Mouse (Mus musculus): ENCODE results near the gene Gnpat. TPM values are rescaled to one million over a fixed set of nuclear protein-coding genes. Genes with fewer than 3 reads are reported as not detected.
"Not testable (repeated sequence)": the region's sequence is repeated elsewhere in the genome, so short reads cannot be mapped to it uniquely, and the experiment has no call there.

Gene Gnpat
- polyA plus RNA-seq, 1 experiment from 2014 or later: 156 TPM

DNA sequence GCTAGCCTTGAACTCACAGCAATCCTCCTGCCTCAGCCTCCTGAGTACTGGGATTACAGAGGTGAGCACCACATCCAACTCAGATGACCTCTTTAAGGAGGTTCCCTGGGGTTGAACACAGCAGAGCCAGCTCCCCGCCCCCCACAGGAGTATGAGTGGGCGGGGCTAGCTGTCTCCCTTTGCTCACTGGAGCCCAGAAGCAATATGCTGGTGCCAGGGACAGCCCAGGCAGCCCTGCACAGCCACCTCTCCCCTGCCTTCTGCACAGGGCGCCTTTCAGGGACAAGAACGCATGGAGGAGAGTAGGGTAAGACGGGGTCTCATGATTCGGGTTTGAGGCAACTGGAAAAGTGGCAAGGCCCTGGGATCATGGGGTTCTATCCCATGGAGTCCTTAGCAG is 31.3 kb upstream of the Gnpat start:
- DNase-seq (ENCODE audit: low spot score): no peak
- Histone ChIP-seq H3K27ac (replicated peaks) (no peak overlapping the region), H3K4me3 (no peak overlapping the region), H3K27me3 (ENCODE audit: low read depth, poor library complexity, severe bottlenecking) (peaks cover 19% of the 10 kb centered on the region), H3K9me3 (replicated peaks) (no peaks in the 10 kb centered on the region), H3K4me1 (peaks cover 12% of the 10 kb centered on the region), H3K36me3 (no peaks in the 10 kb centered on the region)
- 81% methylated on average over 6 of the region's 6 CpGs for WGBS

DNA sequence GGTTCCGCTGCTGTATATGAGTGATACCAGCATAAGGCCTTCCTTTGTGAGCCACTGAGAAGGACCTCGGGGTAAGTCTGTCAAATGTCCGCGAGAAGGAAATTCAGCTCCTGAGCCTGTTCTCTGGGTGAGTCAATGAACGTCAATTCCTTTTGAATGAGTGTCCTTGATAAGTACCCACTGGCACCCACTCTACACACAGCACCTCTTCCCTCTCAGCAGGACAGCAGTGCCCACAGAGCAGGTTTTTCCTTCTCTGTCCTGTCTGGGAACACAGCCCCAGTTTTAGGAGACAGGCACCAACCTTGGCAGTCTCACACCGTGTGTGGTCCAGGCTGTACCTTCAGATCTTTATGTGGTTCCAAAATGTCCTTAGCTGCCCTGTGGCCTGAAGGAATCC is 30.9 kb upstream of the Gnpat start:
- Histone ChIP-seq H3K27me3 (ENCODE audit: low read depth, poor library complexity, severe bottlenecking) (peaks cover 14% of the 10 kb centered on the region), H3K9me3 (replicated peaks) (no peaks in the 10 kb centered on the region), H3K27ac (replicated peaks) (no peak overlapping the region), H3K36me3 (no peaks in the 10 kb centered on the region), H3K4me3 (no peak overlapping the region), H3K4me1 (peaks cover 8% of the 10 kb centered on the region)
- DNase-seq (ENCODE audit: low spot score): no peak
- WGBS: 86% methylated on average over 6 of the region's 6 CpGs

DNA sequence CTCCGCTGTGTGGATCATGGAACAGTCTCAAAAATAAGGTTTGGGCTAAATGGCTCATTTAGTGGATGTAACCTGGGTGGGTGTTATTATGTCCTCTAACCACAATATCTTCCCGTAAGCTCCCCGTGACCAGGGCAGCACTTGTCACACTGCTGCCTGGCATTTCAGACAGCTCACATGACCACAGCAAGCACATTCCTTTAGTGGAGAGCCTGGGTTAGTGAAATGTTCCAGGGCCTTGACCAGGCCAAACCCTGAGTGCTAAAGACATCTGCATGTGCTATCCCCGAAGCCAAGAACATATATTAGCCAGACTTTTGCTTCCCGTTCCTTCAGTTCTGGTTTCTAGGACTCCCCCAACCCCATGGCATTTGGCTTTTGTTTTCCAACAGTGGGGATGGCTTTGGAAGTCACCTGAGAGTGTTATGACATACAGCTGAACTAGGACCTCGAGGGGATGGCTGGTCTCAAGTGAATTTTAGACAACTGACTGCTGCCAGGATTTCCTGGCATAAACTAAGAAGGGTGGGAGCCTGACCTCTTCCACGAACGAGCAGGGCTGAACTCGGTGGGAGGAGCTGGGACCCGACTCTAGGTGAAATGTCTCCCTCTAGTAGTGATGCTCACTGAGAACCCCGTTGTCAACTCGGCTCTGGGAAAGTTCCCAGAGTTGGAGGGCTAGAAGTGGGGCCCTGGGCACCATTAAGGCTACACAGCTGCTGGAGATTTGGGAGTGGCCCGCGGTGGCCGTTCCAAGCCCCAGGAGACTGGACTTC is 29.2 kb upstream of the Gnpat start:
- H3K4me1 ChIP-seq: 0 out of 2 replicates have a peak, but pooled peaks cover 4% of the 10 kb centered on the region
- H3K27ac ChIP-seq (replicated peaks): no peak overlapping the region
- H3K27me3 ChIP-seq (ENCODE audit: low read depth, poor library complexity, severe bottlenecking): 0 out of 2 replicates have a peak, but pooled peaks cover 5% of the 10 kb centered on the region
- peaks cover 16% of the 10 kb centered on the region for H3K36me3 ChIP-seq
- WGBS: 50% methylated on average over 15 of the region's 15 CpGs
- H3K9me3 ChIP-seq (replicated peaks): no peaks in the 10 kb centered on the region
- no peak overlapping the region for H3K4me3 ChIP-seq
- no peak for DNase-seq (ENCODE audit: low spot score)

DNA sequence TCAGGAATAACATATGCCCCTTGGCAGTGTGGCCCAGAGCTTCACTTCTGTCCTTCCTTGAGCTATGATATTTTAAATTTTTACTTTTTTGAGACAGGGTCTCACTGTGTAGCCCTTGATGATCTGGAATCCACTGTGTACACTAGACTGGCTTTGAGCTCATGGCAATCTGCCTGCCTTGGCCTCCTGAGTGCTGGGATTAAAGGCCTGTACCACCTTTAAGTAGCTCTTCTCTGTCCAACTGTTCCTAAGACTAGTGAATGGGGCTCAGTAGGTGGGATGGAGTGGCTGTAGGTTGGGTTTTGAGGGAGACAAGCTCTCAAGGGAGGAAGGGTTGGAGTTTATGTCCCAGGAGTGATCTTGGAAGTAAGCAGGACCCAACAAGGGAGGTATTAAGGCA is 27.0 kb upstream of the Gnpat start:
- Histone ChIP-seq H3K36me3 (peaks cover 38% of the 10 kb centered on the region), H3K9me3 (replicated peaks) (no peaks in the 10 kb centered on the region), H3K27ac (replicated peaks) (no peak overlapping the region), H3K4me3 (no peak overlapping the region), H3K4me1 (0 out of 2 replicates have a peak, but pooled peaks cover 4% of the 10 kb centered on the region), H3K27me3 (ENCODE audit: low read depth, poor library complexity, severe bottlenecking) (no peaks in the 10 kb centered on the region)
- DNase-seq (ENCODE audit: low spot score): no peak

DNA sequence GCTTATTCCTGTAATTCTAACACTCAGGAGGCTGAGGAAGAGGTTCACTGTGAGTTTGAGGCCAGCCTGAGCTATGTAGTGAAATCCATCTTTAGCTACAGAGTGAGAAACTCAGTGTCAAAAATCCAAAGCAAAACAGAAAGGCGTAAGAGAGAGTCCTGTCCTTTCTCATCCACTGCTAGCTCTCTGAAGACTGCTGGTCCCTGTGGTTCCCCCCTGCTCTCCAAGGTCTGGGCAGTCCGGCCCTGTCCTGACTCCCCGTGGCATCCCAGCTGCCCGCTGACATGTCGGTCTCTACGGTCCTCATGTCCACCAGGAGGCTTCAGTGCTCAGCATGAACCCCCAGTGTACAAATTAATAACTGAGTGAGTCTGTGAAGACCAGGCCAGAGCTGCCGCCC is 26.6 kb upstream of the Gnpat start:
- DNase-seq (ENCODE audit: low spot score): no peak
- Histone ChIP-seq H3K27me3 (ENCODE audit: low read depth, poor library complexity, severe bottlenecking) (no peaks in the 10 kb centered on the region), H3K4me1 (0 out of 2 replicates have a peak, but pooled peaks cover 4% of the 10 kb centered on the region), H3K4me3 (no peak overlapping the region), H3K36me3 (peaks cover 42% of the 10 kb centered on the region), H3K9me3 (replicated peaks) (no peaks in the 10 kb centered on the region), H3K27ac (replicated peaks) (no peak overlapping the region)
- WGBS: 86% methylated on average over 7 of the region's 7 CpGs

DNA sequence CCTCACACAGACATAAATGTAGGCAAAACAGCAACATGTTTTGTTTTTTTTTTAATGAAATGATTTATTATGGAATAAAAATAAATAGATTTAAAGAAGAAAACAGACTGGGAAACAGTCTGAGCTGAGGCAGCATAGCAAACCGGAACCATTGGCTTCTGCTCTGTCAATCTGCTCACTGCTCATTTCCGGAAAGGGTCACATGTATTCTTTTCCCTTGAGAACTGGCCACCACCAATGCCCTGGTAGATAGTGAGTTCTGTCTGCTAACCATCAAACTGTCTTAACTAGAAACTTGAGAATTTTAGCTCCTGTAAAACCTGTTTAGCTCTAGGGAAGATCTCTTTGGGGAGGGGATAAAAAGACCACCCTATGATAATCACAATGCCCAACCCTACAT is 25.9 kb upstream of the Gnpat start:
- no peaks in the 10 kb centered on the region for H3K27me3 ChIP-seq (ENCODE audit: low read depth, poor library complexity, severe bottlenecking)
- WGBS: 88% methylated on average over 2 of the region's 2 CpGs
- no peak for DNase-seq (ENCODE audit: low spot score)
- no peaks in the 10 kb centered on the region for H3K9me3 ChIP-seq (replicated peaks)
- H3K27ac ChIP-seq (replicated peaks): no peak overlapping the region
- H3K36me3 ChIP-seq: peaks cover 49% of the 10 kb centered on the region
- 0 out of 2 replicates have a peak, but pooled peaks cover 4% of the 10 kb centered on the region for H3K4me1 ChIP-seq
- no peak overlapping the region for H3K4me3 ChIP-seq

DNA sequence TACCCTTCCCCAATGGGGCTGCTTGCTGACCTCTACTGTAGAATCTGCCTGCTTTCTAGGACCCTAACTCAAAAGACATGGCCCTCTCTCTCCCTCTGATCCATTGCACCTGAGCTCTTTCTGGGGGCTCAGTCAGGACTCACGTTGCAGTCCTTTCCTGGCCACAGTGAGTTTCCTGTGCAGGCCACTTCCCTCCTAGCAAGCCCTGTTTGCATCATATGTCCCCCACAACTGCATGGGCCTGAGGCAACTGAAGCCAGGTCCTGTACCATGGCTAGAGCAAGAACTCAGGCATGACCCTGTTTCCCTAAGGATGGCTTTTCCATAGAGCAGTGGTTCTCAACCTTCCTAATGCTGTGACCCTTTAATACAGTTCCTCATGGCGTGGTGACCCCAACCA is 24.9 kb upstream of the Gnpat start:
- Histone ChIP-seq H3K27ac (replicated peaks) (no peak overlapping the region), H3K9me3 (replicated peaks) (no peaks in the 10 kb centered on the region), H3K27me3 (ENCODE audit: low read depth, poor library complexity, severe bottlenecking) (no peaks in the 10 kb centered on the region), H3K4me1 (0 out of 2 replicates have a peak, but pooled peaks cover 4% of the 10 kb centered on the region), H3K4me3 (no peak overlapping the region), H3K36me3 (peaks cover 59% of the 10 kb centered on the region)
- 85% methylated on average over 2 of the region's 2 CpGs for WGBS
- DNase-seq (ENCODE audit: low spot score): no peak

DNA sequence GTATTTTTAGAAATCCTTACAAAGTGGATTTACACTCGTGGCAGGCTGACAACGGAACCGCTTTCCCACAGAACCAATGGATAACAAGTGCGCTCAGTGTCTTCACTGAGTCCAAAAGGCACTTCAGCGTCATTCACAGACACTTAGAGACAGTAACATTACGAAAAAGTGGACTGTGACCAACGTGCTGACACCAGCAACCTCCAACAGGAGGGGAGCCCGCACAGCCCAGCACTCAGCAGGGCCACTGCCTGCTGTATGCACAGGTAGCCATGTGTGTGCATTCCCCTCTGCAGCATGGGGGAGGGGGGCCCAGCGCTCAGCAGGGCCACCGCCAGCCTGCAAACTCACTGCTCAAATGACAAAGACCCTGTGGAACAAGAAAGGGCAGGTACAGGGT is 23.5 kb upstream of the Gnpat start:
- Histone ChIP-seq H3K27ac (replicated peaks) (no peak overlapping the region), H3K27me3 (ENCODE audit: low read depth, poor library complexity, severe bottlenecking) (no peaks in the 10 kb centered on the region), H3K4me3 (no peak overlapping the region), H3K9me3 (replicated peaks) (no peaks in the 10 kb centered on the region), H3K4me1 (no peaks in the 10 kb centered on the region), H3K36me3 (peaks cover 73% of the 10 kb centered on the region)
- WGBS: 92% methylated on average over 10 of the region's 10 CpGs
- no peak for DNase-seq (ENCODE audit: low spot score)

DNA sequence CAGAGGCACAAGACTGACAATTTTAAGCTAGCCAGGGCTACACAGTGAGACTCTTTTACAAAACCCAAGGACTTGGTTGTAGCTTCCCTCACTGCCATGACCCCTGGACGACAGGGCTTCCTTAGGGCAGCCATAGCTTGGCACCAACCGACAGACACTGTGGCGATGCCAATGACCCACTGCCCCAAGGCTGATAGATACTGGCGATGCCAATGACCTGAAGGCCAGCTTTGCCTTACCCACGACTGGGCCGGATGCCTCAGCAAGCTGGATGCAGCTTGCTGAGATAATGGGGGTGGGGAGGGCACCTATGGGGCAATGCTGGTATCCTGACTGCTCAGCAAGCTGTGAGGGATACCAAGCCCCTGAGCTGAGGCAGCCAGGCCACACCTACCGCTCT is 21.9 kb upstream of the Gnpat start:
- WGBS: 95% methylated on average over 7 of the region's 7 CpGs
- H3K27ac ChIP-seq (replicated peaks): no peak overlapping the region
- peaks cover 88% of the 10 kb centered on the region for H3K36me3 ChIP-seq

DNA sequence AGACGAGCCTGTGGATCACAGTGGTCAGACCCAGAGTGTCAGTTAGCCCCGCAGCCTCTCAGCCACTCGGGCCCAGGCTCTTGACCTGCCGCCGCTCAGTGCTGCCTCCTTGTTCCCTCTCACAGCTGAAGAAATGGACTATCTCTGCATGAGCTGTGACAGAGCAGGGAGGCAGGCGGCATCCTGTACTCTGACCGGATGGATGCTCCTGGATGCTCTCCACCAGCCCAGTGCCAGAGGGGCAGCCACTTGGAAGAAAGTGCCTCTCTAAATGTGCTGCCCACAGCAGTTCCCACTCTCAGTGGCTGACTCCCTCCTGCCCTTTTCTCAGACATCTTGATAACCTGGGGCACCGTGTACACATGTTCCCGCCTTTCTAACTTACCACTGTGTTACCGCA is 21.1 kb upstream of the Gnpat start:
- 93% methylated on average over 10 of the region's 10 CpGs for WGBS
- Histone ChIP-seq H3K9me3 (replicated peaks) (no peaks in the 10 kb centered on the region), H3K27me3 (ENCODE audit: low read depth, poor library complexity, severe bottlenecking) (no peaks in the 10 kb centered on the region), H3K4me3 (no peak overlapping the region), H3K27ac (replicated peaks) (no peak overlapping the region), H3K36me3 (peaks cover 88% of the 10 kb centered on the region), H3K4me1 (no peaks in the 10 kb centered on the region)
- no peak for DNase-seq (ENCODE audit: low spot score)

More for the DNA sequence above, 21.9 kb upstream of the Gnpat start:
- Histone ChIP-seq H3K27me3 (ENCODE audit: low read depth, poor library complexity, severe bottlenecking) (no peaks in the 10 kb centered on the region), H3K9me3 (replicated peaks) (no peaks in the 10 kb centered on the region), H3K4me1 (no peaks in the 10 kb centered on the region), H3K4me3 (no peak overlapping the region)
- no peak for DNase-seq (ENCODE audit: low spot score)

DNA sequence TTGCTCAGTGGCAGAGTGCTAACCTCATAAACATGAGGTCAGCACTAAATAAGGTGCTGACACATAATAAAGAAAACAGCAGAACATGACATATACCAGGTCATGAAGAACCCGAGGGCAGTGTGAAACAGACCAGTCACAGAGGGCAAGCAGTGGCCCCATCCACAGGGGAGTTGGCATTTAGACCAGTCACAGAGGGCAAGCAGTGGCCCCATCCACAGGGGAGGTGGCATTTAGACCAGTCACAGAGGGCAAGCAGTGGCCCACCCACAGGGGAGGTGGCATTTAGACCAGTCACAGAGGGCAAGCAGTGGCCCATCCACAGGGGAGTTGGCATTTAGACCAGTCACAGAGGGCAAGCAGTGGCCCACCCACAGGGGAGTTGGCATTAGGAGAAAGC is 19.9 kb upstream of the Gnpat start:
- H3K36me3 ChIP-seq: peaks cover 79% of the 10 kb centered on the region
- WGBS: 77% methylated on average over 1 of the region's 1 CpGs
- not testable (repeated sequence) for H3K27me3 ChIP-seq (ENCODE audit: low read depth, poor library complexity, severe bottlenecking); H3K4me3 ChIP-seq; H3K4me1 ChIP-seq; DNase-seq (ENCODE audit: low spot score); H3K27ac ChIP-seq (replicated peaks); H3K9me3 ChIP-seq (replicated peaks)

DNA sequence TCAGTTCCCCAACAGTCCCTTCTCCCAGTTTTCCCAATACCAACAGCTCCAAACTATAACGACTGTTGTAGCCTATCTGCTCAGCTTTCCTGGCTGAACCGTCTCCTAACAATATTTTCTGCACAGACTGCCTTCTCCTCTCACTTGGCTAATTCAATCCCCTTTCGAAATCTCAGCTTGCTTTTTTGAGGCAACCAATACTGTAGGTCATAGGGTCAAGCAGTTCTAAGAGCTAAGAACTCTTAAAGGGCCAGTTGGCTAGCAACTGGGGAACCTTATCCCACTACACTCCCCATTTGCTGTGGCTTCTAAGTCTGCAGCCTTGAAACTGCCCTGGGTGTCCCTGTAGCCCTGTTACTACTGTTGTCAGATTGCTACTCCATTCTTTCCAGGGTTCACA is 17.7 kb upstream of the Gnpat start:
- Histone ChIP-seq H3K27ac (replicated peaks) (no peak overlapping the region), H3K27me3 (ENCODE audit: low read depth, poor library complexity, severe bottlenecking) (no peaks in the 10 kb centered on the region), H3K4me1 (no peaks in the 10 kb centered on the region), H3K4me3 (no peak overlapping the region), H3K36me3 (peaks cover 57% of the 10 kb centered on the region), H3K9me3 (replicated peaks) (no peaks in the 10 kb centered on the region)
- no peak for DNase-seq (ENCODE audit: low spot score)
- WGBS: 79% methylated on average over 3 of the region's 3 CpGs

DNA sequence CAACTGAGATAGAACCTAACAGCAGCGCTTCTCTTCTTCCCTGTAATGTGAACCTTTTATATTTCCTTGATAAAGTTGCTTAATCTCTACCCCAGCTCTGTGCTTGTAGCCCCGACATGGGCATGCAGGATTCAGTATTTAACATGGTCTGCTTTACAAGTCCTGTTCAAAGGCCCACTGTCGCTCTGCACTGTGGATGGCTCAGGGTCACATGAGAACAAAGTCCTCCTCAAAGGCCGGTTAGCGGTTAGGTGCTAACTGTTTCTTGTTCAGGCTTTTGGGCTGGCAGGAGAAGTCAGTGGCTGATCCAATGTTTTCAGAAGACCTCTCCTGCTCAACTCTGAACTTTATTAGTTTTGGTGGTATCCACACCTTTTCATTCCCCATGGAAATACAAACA is 17.3 kb upstream of the Gnpat start:
- no peaks in the 10 kb centered on the region for H3K4me1 ChIP-seq
- H3K27ac ChIP-seq (replicated peaks): no peak overlapping the region
- H3K9me3 ChIP-seq (replicated peaks): no peaks in the 10 kb centered on the region
- H3K4me3 ChIP-seq: no peak overlapping the region
- no peak for DNase-seq (ENCODE audit: low spot score)
- H3K27me3 ChIP-seq (ENCODE audit: low read depth, poor library complexity, severe bottlenecking): no peaks in the 10 kb centered on the region
- WGBS: 92% methylated on average over 5 of the region's 5 CpGs
- H3K36me3 ChIP-seq: peaks cover 52% of the 10 kb centered on the region
